Mouse (Mus musculus) intestine, embryonic 16.5 days (tissue): ENCODE measurements around the gene Tmem161a. TPM values are rescaled to one million over a fixed set of nuclear protein-coding genes. Genes with fewer than 3 reads are reported as not detected.

Experiments
- ATAC-seq: fragments of 200-750 bp; cut with Nextera tagmentation; 2 replicates; pipeline ENCODE4 v1.8.0; 2017; ENCODE audit warnings: moderate TSS enrichment, moderate library complexity
- H3K27ac ChIP-seq: fragments of 300-500 bp; sonication (generic); 2 replicates; pipeline ENCODE4 v1.5.1; 2014; ENCODE audit warnings: mild to moderate bottlenecking, low read length
- H3K27me3 ChIP-seq: fragments of 300-500 bp; sonication (generic); replicated peaks from 2 replicates; pipeline ENCODE4 v1.6.1; 2014; ENCODE audit warnings: low read length, control low read depth, mixed read lengths; ENCODE audit not compliant: control insufficient read depth, insufficient read depth
- H3K36me3 ChIP-seq: fragments of 300-500 bp; sonication (generic); 2 replicates; pipeline ENCODE4 v1.6.1; 2014; ENCODE audit warnings: low read length, control low read depth; ENCODE audit not compliant: control insufficient read depth, insufficient read depth
- H3K4me1 ChIP-seq: fragments of 300-500 bp; sonication (generic); 2 replicates; pipeline ENCODE4 v1.6.1; 2014; ENCODE audit warnings: low read length, control low read depth, mixed read lengths; ENCODE audit not compliant: control insufficient read depth, insufficient read depth
- H3K4me2 ChIP-seq: fragments of 300-500 bp; sonication (generic); 2 replicates; pipeline ENCODE4 v1.6.1; 2014; ENCODE audit warnings: low read depth, low read length, control low read depth
- H3K4me3 ChIP-seq: fragments of 300-500 bp; sonication (generic); 2 replicates; pipeline ENCODE4 v1.5.1; 2014; ENCODE audit warnings: mild to moderate bottlenecking, low read length
- H3K9ac ChIP-seq: fragments of 300-500 bp; sonication (generic); 2 replicates; pipeline ENCODE4 v1.6.1; 2014; ENCODE audit warnings: low read depth, low read length
- H3K9me3 ChIP-seq: fragments of 300-500 bp; sonication (generic); 2 replicates; pipeline ENCODE4 v1.6.1; 2016; ENCODE audit warnings: low read length, control low read depth; ENCODE audit not compliant: control insufficient read depth
- WGBS: fragments of 180-500 bp; shearing (Covaris S2); extraction: QIAGEN DNeasy Blood & Tissue Kit; methylation state at CpG from one replicate; pipeline ENCODE4 v1.1.7; 2014; 5-methylcytosine and 5-hydroxymethylcytosine counted together
- polyA plus RNA-seq: library from polyadenylated mRNA; unstranded; fragments of >200 nt; fragmentation: Nextera tagmentation; extraction: Ambion mirVana; gene quantifications from 2 replicates; pipeline ENCODE4 v1.2.1, GENCODE M21; 2015

The Tmem161a gene
- 66.9 and 67.7 TPM in 2 replicates for polyA plus RNA-seq

- Histone ChIP-seq H3K9me3 (no peaks in the 10 kb centered on the region), H3K4me3 (peak within 1 kb of the TSS; percentile 83), H3K27ac (0 out of 2 replicates have a peak within 1 kb of the TSS, but pooled peaks have one; percentile 7), H3K36me3 (0 out of 2 replicates have a peak, but pooled peaks cover 2% of the 10 kb centered on the region), H3K27me3 (no peaks in the 10 kb centered on the region), H3K4me1 (peaks cover 16% of the 10 kb centered on the region), H3K4me2 (peak within 1 kb of the TSS; percentile 71), H3K9ac (peak within 1 kb of the TSS; percentile 86)
- ATAC-seq = peak; percentile 97
- 2% methylated on average over 27 of the region's 27 CpGs for WGBS
Measured at GRCm38 (mm10) chr8:70172043-70172681, at the start of gene Tmem161a. Gene Tmem161a (plus strand): TSS chr8:70172356.

- no peak overlapping the region for H3K4me3 ChIP-seq
- H3K9me3 ChIP-seq = no peaks in the 10 kb centered on the region
- H3K27ac ChIP-seq = no peak overlapping the region
- H3K4me2 ChIP-seq = no peak overlapping the region
- WGBS = 57% methylated on average over 2 of the region's 2 CpGs
- peaks cover 30% of the 10 kb centered on the region for H3K27me3 ChIP-seq
- H3K9ac ChIP-seq = no peak overlapping the region
- H3K4me1 ChIP-seq = no peaks in the 10 kb centered on the region
- peak; percentile 43; the same call in 1 of the 2 replicates for ATAC-seq
- H3K36me3 ChIP-seq = no peaks in the 10 kb centered on the region
Measured at GRCm38 (mm10) chr8:70122863-70123262, 49.3 kb upstream of the Tmem161a start.

DNA sequence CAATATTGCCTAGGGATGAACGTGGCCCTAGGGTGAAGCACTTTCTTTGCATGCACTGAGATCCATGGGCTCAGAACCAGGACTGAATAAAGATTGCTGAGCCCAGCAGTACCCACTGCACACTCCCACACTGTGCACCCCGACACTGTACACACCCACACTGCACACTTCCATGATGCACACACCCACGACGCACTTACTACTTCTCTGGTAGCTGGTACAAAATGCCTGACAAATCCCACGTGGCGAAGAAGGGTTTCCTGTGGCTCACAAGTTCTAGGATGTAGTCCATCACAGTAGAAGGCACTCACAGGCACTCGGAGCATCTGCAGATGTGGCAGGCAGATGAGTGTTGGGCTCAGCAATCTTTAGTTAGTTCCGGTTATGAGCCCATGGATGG lies 47.2 kb upstream of the Tmem161a start:
- Histone ChIP-seq H3K9ac (no peak overlapping the region), H3K4me3 (no peak overlapping the region), H3K27ac (no peak overlapping the region), H3K4me2 (no peak overlapping the region), H3K4me1 (peaks cover 6% of the 10 kb centered on the region), H3K36me3 (no peaks in the 10 kb centered on the region), H3K27me3 (peaks cover 13% of the 10 kb centered on the region), H3K9me3 (no peaks in the 10 kb centered on the region)
- no peak for ATAC-seq
- 67% methylated on average over 8 of the region's 8 CpGs for WGBS

DNA sequence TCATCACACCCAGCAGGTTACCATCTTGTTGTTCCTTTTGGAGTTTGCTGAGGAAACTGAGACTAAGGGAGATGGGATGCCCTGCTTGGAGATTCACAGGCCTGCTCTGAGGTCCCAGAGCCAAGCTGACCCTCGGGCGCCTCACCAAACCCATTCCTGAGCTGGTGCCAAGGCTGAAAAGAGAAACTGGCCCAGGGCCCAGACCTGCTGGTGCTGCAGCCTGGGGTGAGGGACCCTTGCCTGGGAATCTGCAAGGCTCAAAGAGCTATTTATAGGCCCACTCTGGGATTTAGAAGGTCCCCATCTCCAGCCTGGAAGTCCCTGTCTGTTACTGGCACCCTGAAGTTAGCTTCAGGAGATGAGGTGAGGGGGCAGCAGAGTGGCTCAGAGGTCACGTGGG lies 43.7 kb upstream of the Tmem161a start:
- no peaks in the 10 kb centered on the region for H3K27me3 ChIP-seq
- no peak overlapping the region for H3K4me3 ChIP-seq
- WGBS = 77% methylated on average over 3 of the region's 3 CpGs
- H3K36me3 ChIP-seq = no peaks in the 10 kb centered on the region
- no peaks in the 10 kb centered on the region for H3K9me3 ChIP-seq
- no peak overlapping the region for H3K9ac ChIP-seq
- H3K4me1 ChIP-seq = peaks cover 21% of the 10 kb centered on the region
- H3K4me2 ChIP-seq = no peak overlapping the region
- H3K27ac ChIP-seq = no peak overlapping the region
- ATAC-seq = no peak

GRCm38 (mm10) chr8:70129309-70129952 lies 42.7 kb upstream of the Tmem161a start:
- ATAC-seq = no peak; the same call in 1 of the 2 replicates
- Histone ChIP-seq H3K4me1 (peaks cover 21% of the 10 kb centered on the region), H3K27ac (0 out of 2 replicates have a peak overlapping the region, but pooled peaks have one; percentile 15), H3K27me3 (no peaks in the 10 kb centered on the region), H3K9me3 (no peaks in the 10 kb centered on the region), H3K36me3 (peaks cover 3% of the 10 kb centered on the region), H3K4me3 (no peak overlapping the region), H3K9ac (no peak overlapping the region), H3K4me2 (no peak overlapping the region)
- 58% methylated on average over 9 of the region's 9 CpGs for WGBS

GRCm38 (mm10) chr8:70130066-70130465 lies 42.1 kb upstream of the Tmem161a start:
- WGBS = 77% methylated on average over 3 of the region's 3 CpGs

GRCm38 (mm10) chr8:70131166-70131883 lies 40.8 kb upstream of the Tmem161a start, which contains the start of gene Nr2c2ap:
Gene Nr2c2ap (plus strand): TSS chr8:70131333.
- peak within 1 kb of the TSS; percentile 68 for H3K4me3 ChIP-seq
- peak; percentile 94 for ATAC-seq
- no peaks in the 10 kb centered on the region for H3K9me3 ChIP-seq
- H3K4me2 ChIP-seq = peak within 1 kb of the TSS; percentile 58
- under 1% methylated on average over 37 of the region's 37 CpGs for whole genome bisulfite sequencing
- H3K36me3 ChIP-seq = peaks cover 7% of the 10 kb centered on the region
- peaks cover 21% of the 10 kb centered on the region for H3K4me1 ChIP-seq
- H3K27ac ChIP-seq = peak within 1 kb of the TSS; percentile 14; the same call in 1 of the 2 replicates
- H3K9ac ChIP-seq = peak within 1 kb of the TSS; percentile 75
- no peaks in the 10 kb centered on the region for H3K27me3 ChIP-seq

More at GRCm38 (mm10) chr8:70130066-70130465, 42.1 kb upstream of the Tmem161a start:
- no peak overlapping the region for H3K27ac ChIP-seq
- no peak overlapping the region for H3K4me3 ChIP-seq
- peaks cover 6% of the 10 kb centered on the region for H3K36me3 ChIP-seq
- no peaks in the 10 kb centered on the region for H3K9me3 ChIP-seq
- no peak overlapping the region for H3K4me2 ChIP-seq
- H3K4me1 ChIP-seq = peaks cover 21% of the 10 kb centered on the region
- no peak for ATAC-seq
- H3K27me3 ChIP-seq = no peaks in the 10 kb centered on the region
- no peak overlapping the region for H3K9ac ChIP-seq

GRCm38 (mm10) chr8:70134086-70134485 lies 38.1 kb upstream of the Tmem161a start:
- H3K27me3 ChIP-seq = no peaks in the 10 kb centered on the region
- H3K4me2 ChIP-seq = no peak overlapping the region
- H3K36me3 ChIP-seq = peaks cover 7% of the 10 kb centered on the region
- H3K27ac ChIP-seq = no peak overlapping the region
- no peak overlapping the region for H3K9ac ChIP-seq
- peaks cover 28% of the 10 kb centered on the region for H3K4me1 ChIP-seq
- H3K9me3 ChIP-seq = no peaks in the 10 kb centered on the region
- WGBS = 90% methylated on average over 5 of the region's 5 CpGs
- ATAC-seq = no peak
- no peak overlapping the region for H3K4me3 ChIP-seq

DNA sequence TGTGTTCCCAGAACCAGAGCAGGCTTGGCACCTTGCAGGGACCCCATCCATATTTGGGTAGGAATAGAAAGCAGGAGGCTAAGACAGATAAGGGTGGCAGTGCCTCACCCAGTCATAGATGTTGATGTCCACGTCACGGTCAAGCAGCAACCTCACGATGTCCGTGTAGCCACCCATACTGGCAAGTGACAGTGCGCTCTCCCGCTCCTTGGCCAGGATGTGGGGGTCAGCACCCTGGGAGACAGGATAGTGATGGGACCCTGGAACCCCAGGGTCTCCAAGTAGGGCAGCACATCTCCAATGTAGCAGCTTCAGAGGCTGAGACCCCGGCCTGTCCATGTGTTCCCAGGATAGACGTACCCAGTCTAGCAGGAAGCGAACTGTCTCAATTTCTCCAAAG lies 37.2 kb upstream of the Tmem161a start:
- Histone ChIP-seq H3K4me3 (no peak overlapping the region), H3K27ac (no peak overlapping the region), H3K4me2 (no peak overlapping the region), H3K4me1 (peaks cover 22% of the 10 kb centered on the region), H3K9me3 (no peaks in the 10 kb centered on the region), H3K36me3 (peaks cover 7% of the 10 kb centered on the region), H3K9ac (no peak overlapping the region), H3K27me3 (no peaks in the 10 kb centered on the region)
- ATAC-seq = no peak
- WGBS = 90% methylated on average over 9 of the region's 9 CpGs
